Mouse (Mus musculus) neural tube, embryonic 15.5 days (tissue): ENCODE data around the gene Efcab8. TPM values are rescaled to one million over a fixed set of nuclear protein-coding genes. Genes with fewer than 3 reads are reported as not detected.
A peak's percentile ranks its signal among the peaks of the same experiment; 100 is the strongest.

Source experiments
- ATAC-seq: fragments of 200-750 bp; cut with Nextera tagmentation; 2 replicates; pipeline ENCODE4 v1.8.0; 2017; ENCODE audit warnings: mild to moderate bottlenecking, moderate TSS enrichment, moderate library complexity; ENCODE audit not compliant: low FRiP score
- H3K27ac ChIP-seq: fragments of 300-500 bp; sonication (generic); replicated peaks from 2 replicates; pipeline ENCODE4 v1.5.1; 2015; ENCODE audit warnings: mild to moderate bottlenecking, inconsistent platforms
- H3K27me3 ChIP-seq: fragments of 300-500 bp; sonication (generic); replicated peaks from 2 replicates; pipeline ENCODE4 v1.6.1; 2015; ENCODE audit warnings: inconsistent platforms
- H3K36me3 ChIP-seq: fragments of 300-500 bp; sonication (generic); 2 replicates; pipeline ENCODE4 v1.6.1; 2015; ENCODE audit warnings: inconsistent platforms
- H3K4me1 ChIP-seq: fragments of 300-500 bp; sonication (generic); 2 replicates; pipeline ENCODE4 v1.6.1; 2015; ENCODE audit warnings: inconsistent platforms
- H3K4me2 ChIP-seq: fragments of 300-500 bp; sonication (generic); 2 replicates; pipeline ENCODE4 v1.6.1; 2015; ENCODE audit warnings: inconsistent platforms, mild to moderate bottlenecking, moderate library complexity
- H3K4me3 ChIP-seq: fragments of 300-500 bp; sonication (generic); replicated peaks from 2 replicates; pipeline ENCODE4 v1.5.1; 2015; ENCODE audit warnings: mild to moderate bottlenecking, inconsistent platforms
- H3K9ac ChIP-seq: fragments of 300-500 bp; sonication (generic); replicated peaks from 2 replicates; pipeline ENCODE4 v1.6.1; 2015; ENCODE audit warnings: mild to moderate bottlenecking, inconsistent platforms
- H3K9me3 ChIP-seq: fragments of 300-500 bp; sonication (generic); replicated peaks from 2 replicates; pipeline ENCODE4 v1.6.1; 2016; ENCODE audit warnings: inconsistent platforms
- WGBS: fragments of 180-500 bp; shearing (Covaris S2); methylation state at CpG from one replicate; pipeline ENCODE4 v1.1.7; 2015; ENCODE audit warnings: mixed read lengths; 5-methylcytosine and 5-hydroxymethylcytosine counted together
- polyA plus RNA-seq: library from polyadenylated mRNA; unstranded; fragments of >200 nt; fragmentation: Nextera tagmentation; extraction: Ambion mirVana; gene quantifications from 2 replicates; pipeline ENCODE4 v1.2.1, GENCODE M21; 2015

Gene Efcab8
- polyA plus RNA-seq, result not detected in 2 replicates

GRCm38 (mm10) chr2:153779394-153779981 lies at the start of gene Efcab8:
Gene Efcab8 (plus strand): TSS chr2:153779931.
- Histone ChIP-seq H3K4me1 (peaks cover 12% of the 10 kb centered on the region), H3K9me3 (no peaks in the 10 kb centered on the region), H3K9ac (peak within 1 kb of the TSS; percentile 3; the same call in 1 of the 2 replicates), H3K36me3 (no peaks in the 10 kb centered on the region; the same call in 1 of the 2 replicates), H3K4me3 (peak within 1 kb of the TSS; percentile 39), H3K27ac (no peak within 1 kb of the TSS), H3K4me2 (peak within 1 kb of the TSS; percentile 78), H3K27me3 (no peaks in the 10 kb centered on the region)
- WGBS, result 53% methylated on average over 12 of the region's 12 CpGs
- no peak for ATAC-seq

GRCm38 (mm10) chr2:153734033-153734432 lies 45.7 kb upstream of the Efcab8 start:
- no peaks in the 10 kb centered on the region for H3K36me3 ChIP-seq
- H3K4me2 ChIP-seq, result no peak overlapping the region

DNA sequence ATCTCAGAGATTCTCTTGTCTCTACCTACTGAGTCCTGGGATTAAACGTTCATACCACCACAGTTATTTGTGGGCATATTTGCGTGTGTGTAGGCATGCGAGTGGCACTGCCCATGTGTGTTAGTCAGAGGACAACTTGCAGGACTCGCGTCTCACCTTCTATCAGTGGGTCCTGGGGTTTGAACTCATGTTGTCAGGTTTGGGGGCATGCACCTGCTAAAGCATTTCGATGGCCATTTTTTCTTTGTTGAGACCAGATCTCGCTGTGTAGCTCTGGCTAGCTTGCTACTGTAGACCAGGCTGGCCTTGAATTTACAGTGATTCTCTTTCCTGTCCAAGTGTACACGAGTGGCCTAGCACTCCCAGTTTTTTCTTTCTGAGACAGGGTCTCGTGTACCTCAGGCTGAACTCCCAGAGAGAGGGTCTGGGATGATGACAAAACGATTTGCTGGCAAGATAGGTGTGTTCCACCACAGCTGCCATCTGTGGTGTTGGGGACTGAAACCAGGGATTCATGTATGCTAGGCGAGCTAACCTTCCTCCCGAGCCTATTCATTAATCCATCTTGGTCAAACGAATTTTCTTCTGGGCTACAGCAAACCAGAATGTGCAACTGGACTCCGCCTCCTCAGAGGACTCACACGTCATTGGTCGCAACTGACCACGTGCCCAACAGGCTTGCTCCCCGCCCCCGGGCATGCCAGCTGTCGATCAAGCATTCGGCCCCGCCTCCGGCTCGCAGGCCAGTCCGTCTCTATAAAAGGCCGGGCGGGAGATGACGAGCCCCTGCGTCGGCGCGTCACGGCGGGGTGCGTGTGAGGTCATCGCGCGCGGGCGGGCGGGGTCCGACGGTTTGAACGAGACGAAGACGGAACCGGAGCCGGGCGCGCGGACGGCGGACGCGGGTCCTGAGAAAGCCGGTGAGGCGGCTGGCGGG lies 39.0 kb upstream of the Efcab8 start, which contains the start of gene Mapre1:
Mapre1 (plus strand) TSS at position 775 of the 937 bp plus-strand sequence.
- H3K27me3 ChIP-seq, result no peaks in the 10 kb centered on the region
- H3K4me2 ChIP-seq, result peak within 1 kb of the TSS; percentile 78
- peak within 1 kb of the TSS; percentile 88 for H3K9ac ChIP-seq
- peak within 1 kb of the TSS; percentile 99 for H3K27ac ChIP-seq
- H3K9me3 ChIP-seq, result no peaks in the 10 kb centered on the region
- H3K36me3 ChIP-seq, result no peaks in the 10 kb centered on the region
- H3K4me3 ChIP-seq, result peak within 1 kb of the TSS; percentile 55
- 11% methylated on average over 55 of the region's 58 CpGs for WGBS
- peaks cover 41% of the 10 kb centered on the region for H3K4me1 ChIP-seq
- peak; percentile 96 for ATAC-seq

More at GRCm38 (mm10) chr2:153734033-153734432, 45.7 kb upstream of the Efcab8 start:
- H3K9me3 ChIP-seq, result no peaks in the 10 kb centered on the region
- no peak overlapping the region for H3K9ac ChIP-seq
- no peak for ATAC-seq
- H3K4me3 ChIP-seq, result no peak overlapping the region
- no peaks in the 10 kb centered on the region for H3K4me1 ChIP-seq
- 77% methylated on average over 4 of the region's 4 CpGs for WGBS
- no peaks in the 10 kb centered on the region for H3K27me3 ChIP-seq
- H3K27ac ChIP-seq, result no peak overlapping the region

GRCm38 (mm10) chr2:153741437-153742065 lies 38.2 kb upstream of the Efcab8 start:
- peaks cover 47% of the 10 kb centered on the region for H3K4me1 ChIP-seq
- peak overlapping the region; percentile 88 for H3K9ac ChIP-seq
- no peaks in the 10 kb centered on the region for H3K27me3 ChIP-seq
- no peaks in the 10 kb centered on the region for H3K36me3 ChIP-seq
- 2% methylated on average over 44 of the region's 56 CpGs for WGBS
- H3K4me3 ChIP-seq, result peak overlapping the region; percentile 55
- H3K4me2 ChIP-seq, result peak overlapping the region; percentile 78
- H3K27ac ChIP-seq, result peak overlapping the region; percentile 99
- peak; percentile 89 for ATAC-seq
- no peaks in the 10 kb centered on the region for H3K9me3 ChIP-seq

- Histone ChIP-seq H3K9ac (no peak overlapping the region), H3K27me3 (no peaks in the 10 kb centered on the region), H3K9me3 (no peaks in the 10 kb centered on the region), H3K36me3 (peaks cover 15% of the 10 kb centered on the region; the same call in 1 of the 2 replicates), H3K27ac (no peak overlapping the region), H3K4me2 (no peak overlapping the region), H3K4me1 (peaks cover 37% of the 10 kb centered on the region), H3K4me3 (no peak overlapping the region)
- no peak for ATAC-seq
Measured at GRCm38 (mm10) chr2:153747994-153748393, 31.7 kb upstream of the Efcab8 start.

GRCm38 (mm10) chr2:153750363-153750762 lies 29.4 kb upstream of the Efcab8 start:
- Histone ChIP-seq H3K4me2 (no peak overlapping the region), H3K9me3 (no peaks in the 10 kb centered on the region), H3K4me1 (peaks cover 17% of the 10 kb centered on the region), H3K36me3 (peaks cover 18% of the 10 kb centered on the region; the same call in 1 of the 2 replicates), H3K27ac (no peak overlapping the region), H3K4me3 (no peak overlapping the region), H3K27me3 (no peaks in the 10 kb centered on the region), H3K9ac (no peak overlapping the region)
- ATAC-seq, result no peak
- WGBS, result 78% methylated on average over 2 of the region's 2 CpGs

DNA sequence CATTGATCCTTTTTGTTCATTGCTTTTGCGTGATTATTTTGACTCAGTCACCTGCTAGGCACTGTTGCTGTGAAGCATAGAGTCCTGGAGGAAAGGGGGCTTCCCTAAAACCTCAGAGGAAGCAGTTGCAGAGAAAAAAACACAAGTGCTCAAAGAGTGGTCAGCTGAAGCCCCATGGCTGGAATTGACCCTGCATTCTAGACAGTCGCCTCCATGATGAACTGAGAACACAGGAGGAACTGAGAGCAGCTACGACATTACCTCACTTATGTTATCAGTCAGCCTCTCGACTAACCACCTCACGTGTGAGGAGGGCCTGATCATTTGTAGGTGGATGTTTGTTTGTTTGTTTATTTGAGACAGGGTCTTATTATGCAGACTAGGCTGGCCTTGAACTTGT lies 17.6 kb upstream of the Efcab8 start:
- H3K36me3 ChIP-seq, result peaks cover 89% of the 10 kb centered on the region
- H3K27ac ChIP-seq, result no peak overlapping the region
- no peak for ATAC-seq
- no peak overlapping the region for H3K4me2 ChIP-seq
- H3K4me1 ChIP-seq, result no peaks in the 10 kb centered on the region
- 93% methylated on average over 5 of the region's 5 CpGs for WGBS
- H3K4me3 ChIP-seq, result no peak overlapping the region
- no peak overlapping the region; the same call in 1 of the 2 replicates for H3K9ac ChIP-seq
- no peaks in the 10 kb centered on the region for H3K9me3 ChIP-seq
- H3K27me3 ChIP-seq, result no peaks in the 10 kb centered on the region

DNA sequence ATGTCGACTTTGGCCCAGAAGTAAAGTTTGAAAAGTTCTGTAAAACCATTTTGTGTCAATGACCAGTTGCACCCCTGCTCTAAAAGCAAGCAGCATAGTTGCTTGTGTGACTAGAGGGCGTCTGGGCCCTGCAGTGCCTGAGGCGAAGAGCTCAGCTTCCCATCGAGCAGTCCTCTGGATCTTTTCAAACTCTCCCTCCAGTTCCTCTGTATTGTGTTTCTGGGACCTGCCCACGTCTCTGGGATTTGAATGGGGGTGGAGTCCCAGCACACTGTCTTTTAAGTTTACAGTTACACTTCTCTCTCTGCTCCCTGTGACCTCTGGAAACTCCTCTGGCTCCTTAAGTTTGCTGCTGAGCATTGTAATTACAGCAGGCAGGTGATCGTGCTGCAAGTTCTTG lies 12.2 kb upstream of the Efcab8 start:
- 56% methylated on average over 6 of the region's 6 CpGs for WGBS

DNA sequence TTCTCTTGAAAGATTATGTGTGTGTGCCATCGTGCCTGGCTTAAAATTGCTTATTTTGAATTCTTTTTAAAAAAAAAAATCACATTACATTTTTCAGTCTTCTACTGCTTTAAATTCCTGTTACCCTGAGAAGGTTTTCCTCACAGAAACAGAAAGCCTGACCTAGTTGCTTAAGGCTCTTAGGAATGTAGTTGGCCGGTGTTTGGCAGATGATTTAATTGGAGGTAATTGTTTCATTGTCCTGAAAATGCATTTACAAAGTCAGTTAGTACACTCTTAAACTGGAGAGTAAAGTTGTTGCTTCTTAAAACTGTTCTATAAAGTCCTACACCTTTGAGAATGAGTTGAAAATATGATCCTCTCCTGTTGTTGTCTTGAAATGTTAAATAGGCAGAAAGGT lies 10.8 kb upstream of the Efcab8 start:
- WGBS, result 79% methylated on average over 2 of the region's 2 CpGs
- no peak for ATAC-seq
- H3K4me3 ChIP-seq, result no peak overlapping the region
- H3K4me2 ChIP-seq, result no peak overlapping the region
- H3K9ac ChIP-seq, result no peak overlapping the region
- no peaks in the 10 kb centered on the region for H3K27me3 ChIP-seq
- H3K27ac ChIP-seq, result no peak overlapping the region
- H3K4me1 ChIP-seq, result no peaks in the 10 kb centered on the region
- peaks cover 59% of the 10 kb centered on the region for H3K36me3 ChIP-seq
- H3K9me3 ChIP-seq, result 0 out of 2 replicates have a peak, but pooled peaks cover 6% of the 10 kb centered on the region

More for the DNA sequence above, 12.2 kb upstream of the Efcab8 start:
- no peak for ATAC-seq
- Histone ChIP-seq H3K36me3 (peaks cover 59% of the 10 kb centered on the region), H3K4me3 (no peak overlapping the region), H3K4me2 (no peak overlapping the region), H3K9me3 (no peaks in the 10 kb centered on the region), H3K27ac (no peak overlapping the region), H3K4me1 (no peaks in the 10 kb centered on the region), H3K27me3 (no peaks in the 10 kb centered on the region), H3K9ac (no peak overlapping the region)

GRCm38 (mm10) chr2:153772950-153773349 lies 6.8 kb upstream of the Efcab8 start:
- WGBS, result 96% methylated on average over 4 of the region's 4 CpGs
- 0 out of 2 replicates have a peak, but pooled peaks cover 6% of the 10 kb centered on the region for H3K9me3 ChIP-seq
- ATAC-seq, result no peak
- H3K27ac ChIP-seq, result no peak overlapping the region
- H3K4me2 ChIP-seq, result no peak overlapping the region
- H3K4me1 ChIP-seq, result no peaks in the 10 kb centered on the region
- H3K27me3 ChIP-seq, result no peaks in the 10 kb centered on the region
- no peak overlapping the region for H3K4me3 ChIP-seq
- no peak overlapping the region for H3K9ac ChIP-seq
- H3K36me3 ChIP-seq, result peaks cover 33% of the 10 kb centered on the region

DNA sequence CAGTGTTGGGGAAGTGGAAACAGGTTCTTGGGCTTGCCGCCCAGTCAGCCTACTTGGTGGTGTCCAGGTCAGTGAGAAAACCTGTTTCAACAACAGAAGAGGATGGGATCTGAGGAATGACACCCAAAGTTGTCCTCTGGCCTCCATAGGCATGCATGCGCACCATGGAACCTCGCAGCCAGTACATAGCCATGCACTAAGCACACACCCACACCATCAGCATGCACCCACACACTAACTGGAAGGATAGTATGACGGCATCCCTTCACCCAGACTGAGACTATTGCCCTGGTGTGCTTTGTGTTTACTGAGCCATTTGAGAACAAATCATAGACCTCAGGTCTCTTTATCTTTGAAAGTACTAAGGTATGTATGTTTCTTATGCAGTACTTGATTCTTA lies 4.3 kb upstream of the Efcab8 start:
- no peak for ATAC-seq
- WGBS, result 95% methylated on average over 4 of the region's 4 CpGs
- H3K9ac ChIP-seq, result no peak overlapping the region
- no peak overlapping the region for H3K4me2 ChIP-seq
- H3K4me1 ChIP-seq, result peaks cover 12% of the 10 kb centered on the region
- 0 out of 2 replicates have a peak, but pooled peaks cover 6% of the 10 kb centered on the region for H3K9me3 ChIP-seq
- H3K36me3 ChIP-seq, result peaks cover 30% of the 10 kb centered on the region
- no peak overlapping the region for H3K4me3 ChIP-seq
- no peaks in the 10 kb centered on the region for H3K27me3 ChIP-seq
- no peak overlapping the region for H3K27ac ChIP-seq
